Mouse (Mus musculus) heart, adult 9 months (tissue): ENCODE results near the gene Kcnk18.

Source experiments
- DNase-seq, 2 experiments: peaks; one replicate each; pipeline ENCODE4 v3.0.0; 2022; ENCODE audit warnings: low spot score in 2 of 2

Gene Kcnk18

GRCm38 (mm10) chr19:59282001-59282400 lies 63.0 kb downstream of the Kcnk18 start:
- DNase-seq, result no peak
